Mouse (Mus musculus): ENCODE results near the gene Riok1. TPM values are rescaled to one million over a fixed set of nuclear protein-coding genes. Genes with fewer than 3 reads are reported as not detected.

The Riok1 gene
- total RNA-seq, 4 experiments from 2014 or later, result 27.2 to 28.4 (median 27.5) TPM

Small RNA genes within 50 kb of the gene (microRNA-seq; reads per million reads assigned to microRNA genes)
- gene Gm27387, result 0 reads per million in 2 experiments

Other genes starting within 250 kb of the Riok1 start
- 100 to 1,000 TPM in 2 of 4 experiments, 10 to 100 TPM in 2; 96.9 to 110 (median 100) TPM for gene Ssr1, start 42.8 kb upstream of the Riok1 start, total RNA-seq (2022)
- 1 to 10 TPM; 5.1 to 7.9 (median 6.3) TPM for gene Cage1, start 74 bp downstream of the Riok1 start, total RNA-seq (2022)
- gene Dsp, start 114.3 kb downstream of the Riok1 start, total RNA-seq (2022), result under 1 TPM; 0.32 to 0.63 (median 0.34) TPM
- gene Snrnp48, start 167.9 kb downstream of the Riok1 start, total RNA-seq (2022), result 10 to 100 TPM; 15.4 to 21.9 (median 18.8) TPM